Mouse (Mus musculus) olfactory bulb, adult 2 months (tissue): Measurements from ENCODE around the gene Rad51.

Experiments
- CTCF ChIP-seq: fragments of 200-500 bp; IDR thresholded peaks from 2 replicates; pipeline ENCODE4 v1.5.1; 2012; ENCODE audit warnings: low read depth, mild to moderate bottlenecking, low read length, moderate library complexity; ENCODE audit not compliant: insufficient read depth
- POLR2A ChIP-seq: fragments of 200-500 bp; IDR thresholded peaks from 2 replicates; pipeline ENCODE4 v1.6.1; 2012; ENCODE audit warnings: mild to moderate bottlenecking, low read depth, low read length, moderate library complexity; ENCODE audit not compliant: insufficient read depth

DNA sequence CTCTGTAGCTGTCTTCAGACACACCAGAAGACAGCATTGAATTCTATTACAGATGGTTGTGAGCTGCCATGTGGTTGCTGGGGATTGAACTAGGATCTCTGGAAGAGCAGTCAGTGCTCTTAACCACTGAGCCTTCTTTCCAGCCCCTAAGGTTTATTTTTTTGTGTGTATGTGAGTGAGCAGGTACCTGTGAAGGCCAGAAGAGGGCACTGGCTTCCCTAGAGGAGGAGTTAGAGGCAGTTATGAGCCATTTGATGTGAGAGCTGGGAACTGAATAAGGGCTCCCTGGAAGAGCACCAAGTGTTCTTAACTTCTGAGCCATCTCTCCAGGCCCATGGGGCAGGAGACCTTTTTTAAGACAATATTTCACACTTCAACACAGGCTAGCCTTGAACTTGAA lies 52.8 kb downstream of the Rad51 start:
- TF ChIP-seq POLR2A = no peak
- TF ChIP-seq CTCF = no peak
